Mouse (Mus musculus): ENCODE measurements around the gene Ripor2.

DNA sequence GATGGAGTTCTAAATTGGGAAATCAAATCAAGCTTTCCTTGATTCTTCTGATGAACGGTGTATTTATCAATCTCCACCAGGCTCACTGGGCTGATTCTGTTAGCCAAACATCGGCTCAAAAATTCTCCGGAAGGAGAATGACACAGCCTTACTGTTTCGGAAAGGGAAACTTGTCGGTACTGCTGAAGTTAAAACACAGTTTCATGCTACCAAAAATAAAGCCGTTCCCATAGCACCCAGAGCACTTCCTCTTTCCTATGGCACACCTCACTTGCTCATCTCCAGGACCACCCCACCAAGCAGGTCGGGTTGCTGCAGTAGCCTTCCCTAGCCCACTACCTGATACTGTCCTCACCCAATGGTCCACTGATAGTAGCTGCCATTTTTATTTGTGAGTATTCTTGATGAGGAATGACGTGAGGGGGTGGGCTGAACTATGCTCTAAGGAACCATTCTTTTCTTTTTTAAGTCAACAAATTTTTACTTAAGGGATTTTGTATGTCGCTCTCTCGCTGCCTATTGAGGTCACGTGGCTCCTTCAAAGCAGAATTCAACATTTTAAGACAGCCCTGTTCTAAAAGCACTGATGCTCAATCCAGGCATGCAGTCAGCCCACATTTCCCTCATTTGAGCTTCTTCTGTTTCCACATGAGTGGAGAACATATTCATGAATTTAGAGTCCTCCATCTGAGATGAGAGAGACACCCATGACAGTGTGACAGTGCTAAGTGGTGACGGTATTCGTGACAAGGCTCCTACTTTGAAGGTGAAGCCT is 52.5 kb downstream of the Ripor2 start:
- TF ChIP-seq CTCF (conservative IDR thresholded peaks at IDR 0.05; ENCODE audit: low read length) (no peak), POU5F1 (IDR thresholded peaks at IDR 0.05; ENCODE audit: borderline replicate concordance, low read length) (no peak)
